Mouse (Mus musculus) adrenal gland, adult 2 months (tissue): ENCODE data around the gene Mfsd9. TPM values are rescaled to one million over a fixed set of nuclear protein-coding genes. Genes with fewer than 3 reads are reported as not detected.
A peak's percentile ranks its signal among the peaks of the same experiment; 100 is the strongest.
"Not testable (repeated sequence)": the region's sequence is repeated elsewhere in the genome, so short reads cannot be mapped to it uniquely, and the experiment has no call there.

Experiments
- DNase-seq: peaks from one replicate; pipeline ENCODE4 v3.0.0; 2021
- polyA plus RNA-seq: library from polyadenylated mRNA; depleted of rRNA; stranded (reverse); fragments of >200 nt; gene quantifications from 2 replicates; pipeline ENCODE4 v1.2.3, GENCODE M21; 2012
- total RNA-seq, 2 experiments: library from RNA; stranded (reverse); gene quantifications; 2 replicates each; pipeline ENCODE4 v1.2.3; 2021

Mfsd9 gene
- total and polyA plus RNA-seq, 3 experiments, result 2.4 to 5.2 (median 3.9) TPM

DNA sequence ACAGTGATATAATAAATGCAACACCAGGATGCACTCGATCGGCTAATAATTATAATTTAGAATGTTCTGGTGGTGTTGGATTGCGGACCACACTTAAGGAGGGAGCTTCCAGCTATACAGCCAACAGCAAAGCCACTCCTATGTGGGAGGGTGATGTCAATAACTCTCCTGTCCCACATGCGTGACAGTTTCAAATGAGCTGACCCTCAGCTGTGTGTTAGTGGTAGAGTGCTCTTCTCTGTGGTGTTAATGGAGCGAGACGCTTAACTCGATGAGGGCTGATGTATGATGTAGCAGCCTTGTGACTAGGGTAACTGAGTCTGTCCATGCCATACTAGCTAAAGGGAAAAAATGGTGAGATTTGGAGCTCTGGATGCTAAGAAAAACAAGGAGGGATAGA lies 7.0 kb downstream of the Mfsd9 start:
- DNase-seq, result no peak

- no peak for DNase-seq
Measured at GRCm38 (mm10) chr1:40776763-40777162, 13.7 kb downstream of the Mfsd9 start.

- no peak for DNase-seq
Measured at GRCm38 (mm10) chr1:40776102-40776501, 14.4 kb downstream of the Mfsd9 start.

GRCm38 (mm10) chr1:40774040-40774439 lies 16.4 kb downstream of the Mfsd9 start:
- DNase-seq, result no peak

GRCm38 (mm10) chr1:40773234-40773633 lies 17.3 kb downstream of the Mfsd9 start:
- no peak for DNase-seq

DNA sequence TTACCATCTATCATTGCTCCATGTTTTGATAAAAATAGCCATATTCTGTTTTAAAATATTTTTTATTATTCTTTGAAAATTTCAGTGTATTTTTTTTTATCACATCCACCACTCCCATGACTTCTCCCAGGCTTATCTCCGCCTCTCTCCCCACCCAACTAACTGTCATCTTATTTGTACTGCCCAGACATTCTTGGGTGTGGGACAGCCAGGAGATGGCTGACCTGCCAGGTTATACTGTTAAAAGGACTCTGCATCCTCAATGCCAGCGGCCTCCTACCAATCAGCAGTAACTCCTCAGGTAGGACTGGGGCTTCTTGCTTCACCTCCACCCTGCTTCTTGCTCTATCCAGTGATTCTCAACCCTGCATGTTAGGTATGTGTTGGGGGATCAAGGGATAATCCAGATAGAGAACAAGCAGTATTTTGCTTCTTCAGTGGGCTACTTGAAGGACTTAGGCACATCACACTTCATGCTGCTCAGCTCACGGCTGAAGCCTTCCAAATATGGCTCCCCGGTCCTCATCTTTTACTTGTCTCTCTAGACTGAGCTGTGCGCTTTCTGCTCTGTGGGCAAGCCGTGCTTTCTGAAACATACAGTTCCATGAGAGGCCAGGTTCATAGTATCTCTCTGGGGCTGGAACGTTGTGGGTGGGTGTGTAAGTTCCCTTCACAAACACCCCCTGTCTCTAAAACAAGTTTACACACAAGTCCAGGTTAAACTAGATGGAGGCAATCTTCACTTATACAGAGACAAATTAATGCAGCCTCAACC lies 19.1 kb downstream of the Mfsd9 start:
- DNase-seq, result no peak

DNA sequence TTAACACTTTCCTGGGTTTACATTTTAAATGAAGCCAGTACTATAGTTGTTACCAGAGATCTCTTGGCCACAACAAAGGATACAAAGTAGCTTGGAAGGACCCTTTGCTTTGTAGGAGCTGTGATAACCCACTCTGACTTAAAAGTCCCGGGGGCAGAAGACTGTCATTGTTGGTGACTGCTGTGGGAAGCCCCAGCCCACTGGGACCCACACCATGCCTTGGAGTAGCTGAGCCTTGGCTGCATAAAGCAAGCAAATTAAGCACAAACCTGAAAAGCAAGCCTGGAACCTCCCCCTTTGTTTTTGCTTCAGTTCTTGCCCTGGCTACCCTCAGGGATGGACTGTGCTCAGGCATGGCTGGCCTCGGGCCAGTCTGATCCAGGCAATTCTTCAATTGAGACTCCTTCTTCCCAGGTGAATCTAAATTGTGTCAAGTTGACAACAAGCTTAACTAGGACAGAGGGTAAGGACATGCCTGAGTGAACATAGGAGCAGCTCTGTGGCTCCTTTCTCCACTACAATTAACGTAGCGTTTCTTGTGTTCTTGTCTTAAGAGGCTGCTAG lies 21.1 kb downstream of the Mfsd9 start:
- no peak for DNase-seq

- DNase-seq, result peak; percentile 41
Measured at GRCm38 (mm10) chr1:40768606-40769005, 21.9 kb downstream of the Mfsd9 start.

- no peak for DNase-seq
Measured at GRCm38 (mm10) chr1:40767588-40767987, 22.9 kb downstream of the Mfsd9 start.

GRCm38 (mm10) chr1:40765521-40765920 lies 25.0 kb downstream of the Mfsd9 start:
- no peak for DNase-seq

DNA sequence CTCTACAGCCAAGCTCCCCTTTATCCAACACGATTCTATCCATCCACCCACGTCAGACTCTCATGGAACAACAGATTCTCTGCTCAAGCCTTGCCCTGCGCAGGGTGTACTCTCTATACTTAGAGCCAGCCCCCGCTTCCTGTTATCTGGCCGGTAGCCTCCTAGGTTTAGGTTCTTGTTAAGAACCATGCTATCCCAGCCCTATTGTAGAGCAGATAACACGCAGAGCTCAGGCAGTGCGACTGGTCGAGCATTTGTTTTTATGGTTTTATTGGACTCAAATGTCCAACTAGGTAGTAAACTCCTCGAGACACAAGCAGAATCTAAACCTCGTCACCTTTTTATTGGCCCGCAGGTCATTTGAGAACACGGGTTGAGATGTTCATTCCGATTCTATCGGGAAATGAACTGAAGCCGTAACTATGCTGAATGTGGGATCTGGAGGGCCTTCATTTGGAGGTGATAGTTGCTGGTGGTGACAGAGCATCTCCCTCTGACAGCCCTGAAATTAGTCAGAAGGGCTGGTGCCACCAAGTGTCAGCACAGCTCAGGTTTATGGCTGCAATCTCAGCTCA lies 25.7 kb downstream of the Mfsd9 start:
- DNase-seq, result no peak

GRCm38 (mm10) chr1:40764042-40764441 lies 26.4 kb downstream of the Mfsd9 start:
- DNase-seq, result no peak

- DNase-seq, result no peak
Measured at GRCm38 (mm10) chr1:40759751-40760445, 30.6 kb downstream of the Mfsd9 start.

- DNase-seq, result no peak
Measured at GRCm38 (mm10) chr1:40746089-40746488, 44.4 kb downstream of the Mfsd9 start.

- DNase-seq, result no peak
Measured at GRCm38 (mm10) chr1:40740739-40741138, 49.7 kb downstream of the Mfsd9 start.

- DNase-seq, result not testable (repeated sequence)
Measured at GRCm38 (mm10) chr1:40738246-40738645, 52.2 kb downstream of the Mfsd9 start.

DNA sequence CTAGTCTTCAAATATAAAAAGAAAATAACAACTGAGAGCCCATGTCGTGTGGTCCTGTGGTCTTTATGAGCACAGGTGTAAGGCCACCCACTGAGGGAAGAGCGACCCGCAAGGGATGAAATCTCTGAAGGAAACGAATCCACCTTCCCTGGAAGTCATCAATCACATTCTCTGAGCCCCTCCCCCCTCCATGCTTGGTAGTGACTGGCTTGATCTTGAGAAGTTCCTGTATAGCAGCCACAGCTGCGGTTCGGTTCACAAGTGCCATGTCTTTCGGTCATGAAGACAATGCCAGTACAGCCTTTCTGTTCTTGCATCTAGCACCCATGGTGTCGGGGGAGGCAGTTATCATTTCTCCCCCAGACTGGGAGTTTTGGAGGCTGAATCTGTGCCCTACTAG lies 52.8 kb downstream of the Mfsd9 start:
- DNase-seq, result no peak

- no peak for DNase-seq
Measured at GRCm38 (mm10) chr1:40728636-40729035, 61.9 kb downstream of the Mfsd9 start.

GRCm38 (mm10) chr1:40727404-40727803 lies 63.1 kb downstream of the Mfsd9 start:
- DNase-seq, result no peak

DNA sequence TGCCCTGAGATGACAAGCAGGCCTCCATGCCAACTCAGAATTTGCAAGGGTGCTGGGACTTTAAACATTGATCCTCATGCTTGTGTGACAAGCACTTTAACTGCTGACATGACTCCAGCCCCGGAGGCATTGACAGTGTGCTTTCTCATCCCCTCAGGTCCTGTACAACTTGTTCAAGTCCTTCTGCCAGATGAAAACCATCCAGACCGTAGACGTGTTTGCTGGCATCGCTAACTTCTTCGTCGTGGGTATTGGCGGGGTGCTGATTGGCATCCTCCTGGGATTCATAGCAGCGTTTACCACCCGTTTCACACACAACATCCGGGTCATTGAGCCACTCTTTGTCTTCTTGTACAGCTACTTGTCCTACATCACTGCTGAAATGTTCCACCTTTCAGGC lies 64.4 kb downstream of the Mfsd9 start:
- DNase-seq, result no peak
